In genomic region chr16:88711245-88711644, GRCm38 (mm10) we compare ENCODE assay signal across 22 mouse cellular contexts. TPM values are rescaled to one million over a fixed set of nuclear protein-coding genes. Genes with fewer than 3 reads are reported as not detected.
DNase-seq lines count a peak whose midpoint lies in the region; ATAC-seq and TF ChIP-seq lines count a peak whose summit lies in the region.
"Had no signal": no experiment of that assay in that cellular context is flagged by ENCODE, and none has a peak within 500 bp of the region (broad histone marks: within the 10 kb centered on the region; RNA-seq: fewer than 3 reads in every experiment).

No protein-coding gene starts in this region.

- H3K4me1 ChIP-seq in lung, adult 2 months (ENCODE audit: control insufficient read depth, insufficient read depth, low read length) = no peaks in the 10 kb centered on the region; the same call in 1 of the 2 replicates
- H3K4me1 ChIP-seq in intestine, embryonic 16.5 days (ENCODE audit: control insufficient read depth, insufficient read depth, low read length) = 0 out of 2 replicates have a peak, but pooled peaks cover 4% of the 10 kb centered on the region
- H3K4me1 ChIP-seq: forebrain, embryonic 12.5 days; hindbrain, embryonic 15.5 days; limb, embryonic 12.5 days; midbrain, embryonic 12.5 days had no signal

- H3K9me3 ChIP-seq in intestine, embryonic 16.5 days (ENCODE audit: control insufficient read depth, low read length) = no peaks in the 10 kb centered on the region
- H3K9me3 ChIP-seq: forebrain, embryonic 12.5 days; hindbrain, embryonic 15.5 days; limb, embryonic 12.5 days; midbrain, embryonic 12.5 days had no signal

- WGBS in lung, adult 2 months = 82% methylated on average over 6 of the region's 6 CpGs
- 81% methylated on average over 6 of the region's 6 CpGs for WGBS in intestine, embryonic 16.5 days

- H3K4me2 ChIP-seq in intestine, embryonic 16.5 days (ENCODE audit: low read depth, low read length) = no peak overlapping the region
- H3K4me2 ChIP-seq: forebrain, embryonic 12.5 days; hindbrain, embryonic 15.5 days; limb, embryonic 12.5 days; midbrain, embryonic 12.5 days had no signal

- no peaks in the 10 kb centered on the region for H3K36me3 ChIP-seq in intestine, embryonic 16.5 days (ENCODE audit: control insufficient read depth, insufficient read depth, low read length)
- H3K36me3 ChIP-seq: forebrain, embryonic 12.5 days; hindbrain, embryonic 15.5 days; limb, embryonic 12.5 days; midbrain, embryonic 12.5 days had no signal

- no peak for TF ChIP-seq POLR2A in lung, adult 2 months (IDR thresholded peaks at IDR 0.05; ENCODE audit: borderline replicate concordance, extremely low read depth, low read depth, low read length)

- intact Hi-C loops in gastrocnemius, adult 2 months (cut with DNase I) = loop anchor here (5.0 to 10.0 kb wide), 2 partner anchors 114 to 124 kb away; partner anchors contain the start of genes Krtap14 and Krtap15

- H3K27ac ChIP-seq in gastrocnemius, adult 2 months = no peak overlapping the region
- H3K27ac ChIP-seq in intestine, embryonic 16.5 days (ENCODE audit: low read length) = no peak overlapping the region
- H3K27ac ChIP-seq: forebrain, embryonic 12.5 days; hindbrain, embryonic 15.5 days; limb, embryonic 12.5 days; midbrain, embryonic 12.5 days had no signal

- H3K27me3 ChIP-seq in intestine, embryonic 16.5 days (replicated peaks; ENCODE audit: control insufficient read depth, insufficient read depth, low read length) = no peaks in the 10 kb centered on the region
- H3K27me3 ChIP-seq: forebrain, embryonic 12.5 days; hindbrain, embryonic 15.5 days; limb, embryonic 12.5 days; midbrain, embryonic 12.5 days had no signal

- no peak overlapping the region for H3K9ac ChIP-seq in intestine, embryonic 16.5 days (ENCODE audit: low read depth, low read length)
- H3K9ac ChIP-seq: forebrain, embryonic 12.5 days; hindbrain, embryonic 15.5 days; limb, embryonic 12.5 days; midbrain, embryonic 12.5 days had no signal

- no peak for DNase-seq in gastrocnemius, adult 2 months
- no peak for DNase-seq in gastrocnemius, postnatal 4 days (ENCODE audit: low spot score in 2 of 2)
- DNase-seq in lung, adult 2 months = no peak
- no peak for DNase-seq in lung, postnatal 14 days
- peak; percentile 19 for DNase-seq in ES-CJ7 (ENCODE audit: low read depth, low spot score)
- DNase-seq in spleen, adult 12 weeks (ENCODE audit: low spot score) = no peak
- DNase-seq: cerebellum, adult 11 months; heart, adult 18-20 months; heart, postnatal 10 days; kidney, adult 9 months; right cerebral cortex, postnatal 25 days; thymus, adult 2 months had no signal

- ATAC-seq in intestine, embryonic 16.5 days = peak; percentile 71
- no peak for ATAC-seq in CD4-positive, CD25-positive, alpha-beta regulatory T cell, adult 4 months

- no peak overlapping the region for H3K4me3 ChIP-seq in gastrocnemius, adult 2 months
- no peak overlapping the region for H3K4me3 ChIP-seq in lung, adult 2 months (replicated peaks; ENCODE audit: extremely low read depth, low read depth, low read length)
- H3K4me3 ChIP-seq in intestine, embryonic 16.5 days (ENCODE audit: low read length) = no peak overlapping the region
- H3K4me3 ChIP-seq: forebrain, embryonic 12.5 days; hindbrain, embryonic 15.5 days; limb, embryonic 12.5 days; midbrain, embryonic 12.5 days had no signal

- peak; percentile 17; the same call in 1 of the 2 replicates for TF ChIP-seq CTCF in gastrocnemius, adult 2 months (IDR thresholded peaks at IDR 0.05)
- peak; percentile 33 for TF ChIP-seq CTCF in lung, adult 2 months (IDR thresholded peaks at IDR 0.05; ENCODE audit: insufficient read depth, low read length)

RNA-seq across cellular contexts. Expression of gene 2310061N02Rik, which starts 3.5 kb away (rescaled TPM):
- total RNA-seq in gastrocnemius, adult 2 months (2021) = not detected
- not detected for total RNA-seq in gastrocnemius, postnatal 4 days (2021)
- not detected in 2 replicates for polyA plus RNA-seq in lung, adult 2 months (2012; rRNA removed)
- polyA plus RNA-seq in intestine, embryonic 16.5 days (2015; fragmentation: Nextera tagmentation; extraction: Ambion mirVana) = not detected in 2 replicates
- not detected for polyA plus RNA-seq in CD4-positive, CD25-positive, alpha-beta regulatory T cell, adult 4 months (2017; shearing (Covaris generic))
- total RNA-seq: gastrocnemius, adult 18-20 months; heart, adult 18-20 months; heart, postnatal 10 days; layer of hippocampus, adult 18-20 months; left cerebral cortex, adult 8-10 months had no signal
- polyA plus RNA-seq: C2C12; forebrain, embryonic 12.5 days; hindbrain, embryonic 15.5 days; limb, embryonic 12.5 days; midbrain, embryonic 12.5 days; thymus, adult 2 months had no signal

RNA-seq across cellular contexts. Expression of gene Krtap13-1, which starts 17.4 kb away (rescaled TPM):
- not detected for total RNA-seq in gastrocnemius, adult 2 months (2021)
- total RNA-seq in gastrocnemius, postnatal 4 days (2021) = not detected
- polyA plus RNA-seq in lung, adult 2 months (2012; rRNA removed) = not detected in 2 replicates
- polyA plus RNA-seq in intestine, embryonic 16.5 days (2015; fragmentation: Nextera tagmentation; extraction: Ambion mirVana) = not detected in 2 replicates
- polyA plus RNA-seq in CD4-positive, CD25-positive, alpha-beta regulatory T cell, adult 4 months (2017; shearing (Covaris generic)) = not detected
- total RNA-seq: gastrocnemius, adult 18-20 months; heart, adult 18-20 months; heart, postnatal 10 days; layer of hippocampus, adult 18-20 months; left cerebral cortex, adult 8-10 months had no signal
- polyA plus RNA-seq: C2C12; forebrain, embryonic 12.5 days; hindbrain, embryonic 15.5 days; limb, embryonic 12.5 days; midbrain, embryonic 12.5 days; thymus, adult 2 months had no signal

RNA-seq across cellular contexts. Expression of gene Krtap27-1, which starts 39.8 kb away (rescaled TPM):
- not detected for total RNA-seq in gastrocnemius, adult 2 months (2021)
- total RNA-seq in gastrocnemius, postnatal 4 days (2021) = not detected
- not detected in 2 replicates for polyA plus RNA-seq in lung, adult 2 months (2012; rRNA removed)
- polyA plus RNA-seq in intestine, embryonic 16.5 days (2015; fragmentation: Nextera tagmentation; extraction: Ambion mirVana) = not detected in 2 replicates
- polyA plus RNA-seq in CD4-positive, CD25-positive, alpha-beta regulatory T cell, adult 4 months (2017; shearing (Covaris generic)) = not detected
- total RNA-seq: gastrocnemius, adult 18-20 months; heart, adult 18-20 months; heart, postnatal 10 days; layer of hippocampus, adult 18-20 months; left cerebral cortex, adult 8-10 months had no signal
- polyA plus RNA-seq: C2C12; forebrain, embryonic 12.5 days; hindbrain, embryonic 15.5 days; limb, embryonic 12.5 days; midbrain, embryonic 12.5 days; thymus, adult 2 months had no signal

RNA-seq across cellular contexts. Expression of gene Krtap13, which starts 40.2 kb away (rescaled TPM):
- not detected for total RNA-seq in gastrocnemius, adult 2 months (2021)
- not detected for total RNA-seq in gastrocnemius, postnatal 4 days (2021)
- not detected in 2 replicates for polyA plus RNA-seq in lung, adult 2 months (2012; rRNA removed)
- polyA plus RNA-seq in intestine, embryonic 16.5 days (2015; fragmentation: Nextera tagmentation; extraction: Ambion mirVana) = 0.21 TPM in 1 of 2 replicates, not detected in the other
- polyA plus RNA-seq in CD4-positive, CD25-positive, alpha-beta regulatory T cell, adult 4 months (2017; shearing (Covaris generic)) = not detected
- total RNA-seq: gastrocnemius, adult 18-20 months; heart, adult 18-20 months; heart, postnatal 10 days; layer of hippocampus, adult 18-20 months; left cerebral cortex, adult 8-10 months had no signal
- polyA plus RNA-seq: C2C12; forebrain, embryonic 12.5 days; hindbrain, embryonic 15.5 days; limb, embryonic 12.5 days; midbrain, embryonic 12.5 days; thymus, adult 2 months had no signal

RNA-seq across cellular contexts. Expression of gene 2310034C09Rik, which starts 47.4 kb away (rescaled TPM):
- not detected for total RNA-seq in gastrocnemius, adult 2 months (2021)
- not detected for total RNA-seq in gastrocnemius, postnatal 4 days (2021)
- not detected in 2 replicates for polyA plus RNA-seq in lung, adult 2 months (2012; rRNA removed)
- polyA plus RNA-seq in intestine, embryonic 16.5 days (2015; fragmentation: Nextera tagmentation; extraction: Ambion mirVana) = 0.34 TPM in 1 of 2 replicates, not detected in the other
- polyA plus RNA-seq in CD4-positive, CD25-positive, alpha-beta regulatory T cell, adult 4 months (2017; shearing (Covaris generic)) = not detected
- total RNA-seq: gastrocnemius, adult 18-20 months; heart, adult 18-20 months; heart, postnatal 10 days; layer of hippocampus, adult 18-20 months; left cerebral cortex, adult 8-10 months had no signal
- polyA plus RNA-seq: C2C12; forebrain, embryonic 12.5 days; hindbrain, embryonic 15.5 days; limb, embryonic 12.5 days; midbrain, embryonic 12.5 days; thymus, adult 2 months had no signal
